Mouse (Mus musculus): Measurements from ENCODE around the gene Il9. TPM values are rescaled to one million over a fixed set of nuclear protein-coding genes. Genes with fewer than 3 reads are reported as not detected.

Gene Il9
- polyA plus RNA-seq, 1 experiment from 2014 or later, result not detected

GRCm38 (mm10) chr13:56506871-56507496, 24.9 kb upstream of the Il9 start:
- Histone ChIP-seq H3K9ac (no peak overlapping the region), H3K27me3 (no peaks in the 10 kb centered on the region), H3K27ac (no peak overlapping the region), H3K36me3 (no peaks in the 10 kb centered on the region), H3K4me2 (no peak overlapping the region), H3K4me1 (no peaks in the 10 kb centered on the region), H3K9me3 (no peaks in the 10 kb centered on the region), H3K4me3 (no peak overlapping the region)
- ATAC-seq (ENCODE audit: borderline replicate concordance, extremely low read depth, low FRiP score, low TSS enrichment), result no peak
- 47% methylated on average over 6 of the region's 6 CpGs for WGBS

GRCm38 (mm10) chr13:56501866-56502420, 19.9 kb upstream of the Il9 start:
- H3K4me2 ChIP-seq, result no peak overlapping the region
- no peak overlapping the region for H3K4me3 ChIP-seq
- no peaks in the 10 kb centered on the region for H3K27me3 ChIP-seq
- no peak overlapping the region for H3K9ac ChIP-seq
- ATAC-seq (ENCODE audit: borderline replicate concordance, extremely low read depth, low FRiP score, low TSS enrichment), result no peak
- WGBS, result 61% methylated on average over 6 of the region's 6 CpGs
- no peak overlapping the region for H3K27ac ChIP-seq
- no peaks in the 10 kb centered on the region for H3K4me1 ChIP-seq
- H3K36me3 ChIP-seq, result no peaks in the 10 kb centered on the region
- no peaks in the 10 kb centered on the region for H3K9me3 ChIP-seq

GRCm38 (mm10) chr13:56500636-56501035, 18.6 kb upstream of the Il9 start:
- Histone ChIP-seq H3K4me2 (no peak overlapping the region), H3K9me3 (no peaks in the 10 kb centered on the region), H3K27ac (no peak overlapping the region), H3K36me3 (no peaks in the 10 kb centered on the region), H3K4me1 (no peaks in the 10 kb centered on the region), H3K27me3 (no peaks in the 10 kb centered on the region), H3K4me3 (no peak overlapping the region), H3K9ac (no peak overlapping the region)
- ATAC-seq (ENCODE audit: borderline replicate concordance, extremely low read depth, low FRiP score, low TSS enrichment), result no peak
- WGBS, result 55% methylated on average over 8 of the region's 8 CpGs

GRCm38 (mm10) chr13:56500132-56500531, 18.1 kb upstream of the Il9 start:
- Histone ChIP-seq H3K9ac (no peak overlapping the region), H3K27me3 (no peaks in the 10 kb centered on the region), H3K4me3 (no peak overlapping the region), H3K27ac (no peak overlapping the region), H3K36me3 (no peaks in the 10 kb centered on the region), H3K4me2 (no peak overlapping the region), H3K9me3 (no peaks in the 10 kb centered on the region), H3K4me1 (no peaks in the 10 kb centered on the region)
- no peak for ATAC-seq (ENCODE audit: borderline replicate concordance, extremely low read depth, low FRiP score, low TSS enrichment)
- 63% methylated on average over 3 of the region's 3 CpGs for WGBS

- ATAC-seq (ENCODE audit: borderline replicate concordance, extremely low read depth, low FRiP score, low TSS enrichment), result no peak
- Histone ChIP-seq H3K9me3 (no peaks in the 10 kb centered on the region), H3K4me3 (no peak overlapping the region), H3K4me2 (no peak overlapping the region), H3K27me3 (no peaks in the 10 kb centered on the region), H3K27ac (no peak overlapping the region), H3K36me3 (no peaks in the 10 kb centered on the region), H3K9ac (no peak overlapping the region), H3K4me1 (no peaks in the 10 kb centered on the region)
- WGBS, result 53% methylated on average over 3 of the region's 3 CpGs
Measured at GRCm38 (mm10) chr13:56494440-56494839, 12.4 kb upstream of the Il9 start.

GRCm38 (mm10) chr13:56488012-56488411, 6.0 kb upstream of the Il9 start:
- Histone ChIP-seq H3K9me3 (no peaks in the 10 kb centered on the region), H3K4me2 (no peak overlapping the region), H3K36me3 (no peaks in the 10 kb centered on the region), H3K27me3 (no peaks in the 10 kb centered on the region), H3K9ac (no peak overlapping the region), H3K4me3 (no peak overlapping the region), H3K4me1 (no peaks in the 10 kb centered on the region), H3K27ac (no peak overlapping the region)
- ATAC-seq (ENCODE audit: borderline replicate concordance, extremely low read depth, low FRiP score, low TSS enrichment), result no peak
- 58% methylated on average over 5 of the region's 5 CpGs for WGBS

GRCm38 (mm10) chr13:56478027-56478426, 4.0 kb downstream of the Il9 start:
- Histone ChIP-seq H3K27ac (no peak overlapping the region), H3K9ac (no peak overlapping the region), H3K27me3 (no peaks in the 10 kb centered on the region; the same call in 1 of the 2 replicates), H3K4me3 (no peak overlapping the region), H3K4me1 (no peaks in the 10 kb centered on the region), H3K9me3 (no peaks in the 10 kb centered on the region), H3K36me3 (no peaks in the 10 kb centered on the region), H3K4me2 (no peak overlapping the region)
- 83% methylated on average over 6 of the region's 6 CpGs for WGBS
- no peak for ATAC-seq (ENCODE audit: borderline replicate concordance, extremely low read depth, low FRiP score, low TSS enrichment)

GRCm38 (mm10) chr13:56477271-56477670, 4.8 kb downstream of the Il9 start:
- 5% methylated on average over 6 of the region's 6 CpGs for WGBS
- Histone ChIP-seq H3K27me3 (no peaks in the 10 kb centered on the region; the same call in 1 of the 2 replicates), H3K4me3 (no peak overlapping the region), H3K9ac (no peak overlapping the region), H3K36me3 (no peaks in the 10 kb centered on the region), H3K4me2 (no peak overlapping the region), H3K27ac (no peak overlapping the region), H3K4me1 (no peaks in the 10 kb centered on the region), H3K9me3 (no peaks in the 10 kb centered on the region)
- no peak for ATAC-seq (ENCODE audit: borderline replicate concordance, extremely low read depth, low FRiP score, low TSS enrichment)

- peaks cover 2% of the 10 kb centered on the region; the same call in 1 of the 2 replicates for H3K4me1 ChIP-seq
- H3K27ac ChIP-seq, result no peak overlapping the region
- WGBS, result 56% methylated on average over 5 of the region's 5 CpGs
- no peak overlapping the region for H3K4me2 ChIP-seq
- H3K27me3 ChIP-seq, result no peaks in the 10 kb centered on the region; the same call in 1 of the 2 replicates
- H3K9ac ChIP-seq, result no peak overlapping the region
- H3K9me3 ChIP-seq, result no peaks in the 10 kb centered on the region
- H3K4me3 ChIP-seq, result no peak overlapping the region
- no peak for ATAC-seq (ENCODE audit: borderline replicate concordance, extremely low read depth, low FRiP score, low TSS enrichment)
- no peaks in the 10 kb centered on the region for H3K36me3 ChIP-seq
Measured at GRCm38 (mm10) chr13:56476790-56477189, 5.3 kb downstream of the Il9 start.

GRCm38 (mm10) chr13:56475363-56475762, 6.7 kb downstream of the Il9 start:
- Histone ChIP-seq H3K9ac (no peak overlapping the region), H3K36me3 (no peaks in the 10 kb centered on the region), H3K4me3 (no peak overlapping the region), H3K27me3 (no peaks in the 10 kb centered on the region; the same call in 1 of the 2 replicates), H3K27ac (no peak overlapping the region), H3K4me2 (no peak overlapping the region), H3K9me3 (no peaks in the 10 kb centered on the region), H3K4me1 (peaks cover 8% of the 10 kb centered on the region; the same call in 1 of the 2 replicates)
- whole genome bisulfite sequencing, result 25% methylated on average over 4 of the region's 4 CpGs
- no peak for ATAC-seq (ENCODE audit: borderline replicate concordance, extremely low read depth, low FRiP score, low TSS enrichment)

GRCm38 (mm10) chr13:56472661-56473060, 9.4 kb downstream of the Il9 start:
- Histone ChIP-seq H3K9ac (no peak overlapping the region), H3K9me3 (no peaks in the 10 kb centered on the region), H3K27me3 (no peaks in the 10 kb centered on the region; the same call in 1 of the 2 replicates), H3K36me3 (no peaks in the 10 kb centered on the region), H3K4me1 (peaks cover 8% of the 10 kb centered on the region; the same call in 1 of the 2 replicates), H3K4me2 (no peak overlapping the region), H3K27ac (no peak overlapping the region), H3K4me3 (no peak overlapping the region)
- 86% methylated on average over 9 of the region's 9 CpGs for WGBS
- ATAC-seq (ENCODE audit: borderline replicate concordance, extremely low read depth, low FRiP score, low TSS enrichment), result no peak

- Histone ChIP-seq H3K27me3 (no peaks in the 10 kb centered on the region; the same call in 1 of the 2 replicates), H3K4me3 (no peak overlapping the region), H3K4me1 (peaks cover 8% of the 10 kb centered on the region; the same call in 1 of the 2 replicates), H3K9me3 (no peaks in the 10 kb centered on the region), H3K36me3 (no peaks in the 10 kb centered on the region), H3K27ac (no peak overlapping the region), H3K9ac (no peak overlapping the region), H3K4me2 (no peak overlapping the region)
- 51% methylated on average over 9 of the region's 9 CpGs for WGBS
- no peak for ATAC-seq (ENCODE audit: borderline replicate concordance, extremely low read depth, low FRiP score, low TSS enrichment)
Measured at GRCm38 (mm10) chr13:56471951-56472350, 10.1 kb downstream of the Il9 start.
